Mouse (Mus musculus): ENCODE measurements around the gene Zfand2b. TPM values are rescaled to one million over a fixed set of nuclear protein-coding genes. Genes with fewer than 3 reads are reported as not detected.

Zfand2b gene
- polyA plus RNA-seq, 2 experiments: 40.2 to 53.2 TPM

- DNase-seq (ENCODE audit: low spot score) (no peak), ATAC-seq (ENCODE audit: low FRiP score, low read depth) (no peak)
- Histone ChIP-seq H3K9me3 (ENCODE audit: control insufficient read depth, low read length) (no peaks in the 10 kb centered on the region), H3K4me3 (replicated peaks; ENCODE audit: low read length) (peak overlapping the region; percentile 91), H3K27ac (replicated peaks; ENCODE audit: low read depth, low read length) (0 out of 2 replicates have a peak overlapping the region, but pooled peaks have one; percentile 92), H3K36me3 (ENCODE audit: control insufficient read depth, insufficient read depth, low read length) (peaks cover 60% of the 10 kb centered on the region), H3K4me2 (replicated peaks; ENCODE audit: low read depth, low read length, severe bottlenecking) (peak overlapping the region; percentile 93), H3K9ac (ENCODE audit: low read depth, low read length, severe bottlenecking) (peak overlapping the region; percentile 90), H3K27me3 (ENCODE audit: control insufficient read depth, insufficient read depth, low read length) (no peaks in the 10 kb centered on the region), H3K4me1 (ENCODE audit: control insufficient read depth, insufficient read depth, low read length) (peaks cover 12% of the 10 kb centered on the region)
- 65% methylated on average over 4 of the region's 4 CpGs for WGBS
- TF ChIP-seq POLR2A (IDR thresholded peaks at IDR 0.05; ENCODE audit: borderline replicate concordance, extremely low read depth, insufficient read depth, insufficient read length): no peak
These were observed 27.8 kb upstream of the Zfand2b start for GRCm38 (mm10) chr1:75140601-75141190.

GRCm38 (mm10) chr1:75141486-75142190 is 26.8 kb upstream of the Zfand2b start:
- Histone ChIP-seq H3K27ac (replicated peaks; ENCODE audit: low read depth, low read length) (peak overlapping the region; percentile 92), H3K27me3 (ENCODE audit: control insufficient read depth, insufficient read depth, low read length) (no peaks in the 10 kb centered on the region), H3K4me2 (replicated peaks; ENCODE audit: low read depth, low read length, severe bottlenecking) (peak overlapping the region; percentile 93), H3K4me1 (ENCODE audit: control insufficient read depth, insufficient read depth, low read length) (peaks cover 12% of the 10 kb centered on the region), H3K36me3 (ENCODE audit: control insufficient read depth, insufficient read depth, low read length) (peaks cover 60% of the 10 kb centered on the region), H3K9ac (ENCODE audit: low read depth, low read length, severe bottlenecking) (peak overlapping the region; percentile 90), H3K4me3 (replicated peaks; ENCODE audit: low read length) (peak overlapping the region; percentile 91), H3K9me3 (ENCODE audit: control insufficient read depth, low read length) (no peaks in the 10 kb centered on the region)
- DNase-seq (ENCODE audit: low spot score) (peak; percentile 27), ATAC-seq (ENCODE audit: low FRiP score, low read depth) (peak; percentile 16; the same call in 1 of the 2 replicates)
- under 1% methylated on average over 50 of the region's 53 CpGs for WGBS
- TF ChIP-seq POLR2A (IDR thresholded peaks at IDR 0.05; ENCODE audit: borderline replicate concordance, extremely low read depth, insufficient read depth, insufficient read length): no peak

- Histone ChIP-seq H3K27ac (replicated peaks; ENCODE audit: low read depth, low read length) (peak within 1 kb of the TSS; percentile 92), H3K27me3 (ENCODE audit: control insufficient read depth, insufficient read depth, low read length) (no peaks in the 10 kb centered on the region), H3K9me3 (ENCODE audit: control insufficient read depth, low read length) (no peaks in the 10 kb centered on the region), H3K4me2 (replicated peaks; ENCODE audit: low read depth, low read length, severe bottlenecking) (peak within 1 kb of the TSS; percentile 93), H3K9ac (ENCODE audit: low read depth, low read length, severe bottlenecking) (peak within 1 kb of the TSS; percentile 90), H3K4me3 (replicated peaks; ENCODE audit: low read length) (peak within 1 kb of the TSS; percentile 91), H3K36me3 (ENCODE audit: control insufficient read depth, insufficient read depth, low read length) (peaks cover 60% of the 10 kb centered on the region), H3K4me1 (ENCODE audit: control insufficient read depth, insufficient read depth, low read length) (peaks cover 12% of the 10 kb centered on the region)
- WGBS: 2% methylated on average over 72 of the region's 91 CpGs
- 0 out of 2 replicates have a peak, but pooled peaks have one; percentile 62 for TF ChIP-seq POLR2A (IDR thresholded peaks at IDR 0.05; ENCODE audit: borderline replicate concordance, extremely low read depth, insufficient read depth, insufficient read length)
- DNase-seq (ENCODE audit: low spot score) (peak; percentile 97), ATAC-seq (ENCODE audit: low FRiP score, low read depth) (peak; percentile 91)
These were observed 25.9 kb upstream of the Zfand2b start, which contains the start of the genes Cnppd1 and Retreg2 for GRCm38 (mm10) chr1:75142301-75143261. TSS of gene Cnppd1 (minus strand) at chr1:75142711. TSS of gene Retreg2 (plus strand) at chr1:75142778.

GRCm38 (mm10) chr1:75145589-75145988 is 22.9 kb upstream of the Zfand2b start:
- Histone ChIP-seq H3K9me3 (ENCODE audit: control insufficient read depth, low read length) (no peaks in the 10 kb centered on the region), H3K4me1 (ENCODE audit: control insufficient read depth, insufficient read depth, low read length) (peaks cover 10% of the 10 kb centered on the region), H3K4me3 (replicated peaks; ENCODE audit: low read length) (no peak overlapping the region), H3K4me2 (replicated peaks; ENCODE audit: low read depth, low read length, severe bottlenecking) (no peak overlapping the region), H3K36me3 (ENCODE audit: control insufficient read depth, insufficient read depth, low read length) (peaks cover 51% of the 10 kb centered on the region), H3K27me3 (ENCODE audit: control insufficient read depth, insufficient read depth, low read length) (no peaks in the 10 kb centered on the region), H3K27ac (replicated peaks; ENCODE audit: low read depth, low read length) (no peak overlapping the region), H3K9ac (ENCODE audit: low read depth, low read length, severe bottlenecking) (no peak overlapping the region)
- ATAC-seq (ENCODE audit: low FRiP score, low read depth): no peak
- 88% methylated on average over 3 of the region's 3 CpGs for WGBS
- no peak for TF ChIP-seq POLR2A (IDR thresholded peaks at IDR 0.05; ENCODE audit: borderline replicate concordance, extremely low read depth, insufficient read depth, insufficient read length)
- no peak for DNase-seq (ENCODE audit: low spot score)

Data from limb, embryonic 14.5 days (tissue).